Mouse (Mus musculus): ENCODE measurements around the gene Smim17.

GRCm38 (mm10) chr7:6388971-6389370 lies 9.5 kb upstream of the Smim17 start:
- TF ChIP-seq CTCF (IDR thresholded peaks at IDR 0.05; ENCODE audit: insufficient read depth, low read length) (no peak), POLR2A (IDR thresholded peaks at IDR 0.05; ENCODE audit: borderline replicate concordance, extremely low read depth, low read depth, low read length) (no peak)
